Mouse (Mus musculus) forebrain, embryonic 11.5 days (tissue): ENCODE measurements around the gene Olfr1440. TPM values are rescaled to one million over a fixed set of nuclear protein-coding genes. Genes with fewer than 3 reads are reported as not detected.

Source experiments
- ATAC-seq: fragments of 200-750 bp; cut with Nextera tagmentation; replicated peaks from 2 replicates; pipeline ENCODE4 v1.8.0; 2017; ENCODE audit warnings: moderate TSS enrichment; ENCODE audit not compliant: low FRiP score
- DNase-seq: peaks from one replicate; pipeline ENCODE4 v3.0.0-alpha.2; 2017; ENCODE audit warnings: low spot score
- H3K27ac ChIP-seq: fragments of 300-500 bp; sonication (generic); 2 replicates; pipeline ENCODE4 v1.5.1; 2014; ENCODE audit warnings: low read depth, low read length
- H3K27me3 ChIP-seq: fragments of 300-500 bp; sonication (generic); 2 replicates; pipeline ENCODE4 v1.6.1; 2014; ENCODE audit warnings: mild to moderate bottlenecking, low read length, mixed read lengths; ENCODE audit not compliant: control insufficient read depth, insufficient read depth
- H3K36me3 ChIP-seq: fragments of 300-500 bp; sonication (generic); 2 replicates; pipeline ENCODE4 v1.6.1; 2014; ENCODE audit warnings: mild to moderate bottlenecking, low read length, moderate library complexity, mixed read lengths; ENCODE audit not compliant: control insufficient read depth, insufficient read depth
- H3K4me1 ChIP-seq: fragments of 300-500 bp; sonication (generic); replicated peaks from 2 replicates; pipeline ENCODE4 v1.6.1; 2014; ENCODE audit warnings: low read length, mixed read lengths; ENCODE audit not compliant: control insufficient read depth, insufficient read depth
- H3K4me2 ChIP-seq: fragments of 300-500 bp; sonication (generic); 2 replicates; pipeline ENCODE4 v1.6.1; 2014; ENCODE audit warnings: low read depth, mild to moderate bottlenecking, low read length, moderate library complexity, mixed read lengths; ENCODE audit not compliant: severe bottlenecking
- H3K4me3 ChIP-seq: fragments of 300-500 bp; sonication (generic); 2 replicates; pipeline ENCODE4 v1.5.1; 2014; ENCODE audit warnings: low read depth, low read length
- H3K9ac ChIP-seq: fragments of 300-500 bp; sonication (generic); 2 replicates; pipeline ENCODE4 v1.6.1; 2014; ENCODE audit warnings: low read length
- H3K9me3 ChIP-seq: fragments of 300-500 bp; sonication (generic); 2 replicates; pipeline ENCODE4 v1.6.1; 2016; ENCODE audit warnings: low read length, mixed read lengths; ENCODE audit not compliant: control insufficient read depth
- WGBS: fragments of 180-500 bp; shearing (Covaris S2); extraction: QIAGEN DNeasy Blood & Tissue Kit; methylation state at CpG from one replicate; pipeline ENCODE4 v1.1.7; 2014; 5-methylcytosine and 5-hydroxymethylcytosine counted together
- polyA plus RNA-seq: library from polyadenylated mRNA; unstranded; fragments of >200 nt; fragmentation: Nextera tagmentation; extraction: Ambion mirVana; gene quantifications from 2 replicates; pipeline ENCODE4 v1.2.1, GENCODE M21; 2014

The Olfr1440 gene
- polyA plus RNA-seq, 1 experiment from 2014 or later = not detected

- H3K4me2 ChIP-seq = no peak within 1 kb of the TSS
- 92% methylated on average over 6 of the region's 6 CpGs for WGBS
- H3K4me3 ChIP-seq = no peak within 1 kb of the TSS
- H3K27ac ChIP-seq = no peak within 1 kb of the TSS
- no peaks in the 10 kb centered on the region for H3K4me1 ChIP-seq
- ATAC-seq (no peak), DNase-seq (no peak)
- no peak within 1 kb of the TSS for H3K9ac ChIP-seq
- H3K27me3 ChIP-seq = no peaks in the 10 kb centered on the region
- H3K9me3 ChIP-seq = no peaks in the 10 kb centered on the region
- H3K36me3 ChIP-seq = no peaks in the 10 kb centered on the region
These were observed 40.5 kb downstream of the Olfr1440 start, which contains the start of gene Pfpl for GRCm38 (mm10) chr19:12427605-12428004. Gene Pfpl (plus strand): TSS chr19:12427905.

- Histone ChIP-seq H3K27ac (no peak overlapping the region), H3K36me3 (no peaks in the 10 kb centered on the region), H3K4me1 (no peaks in the 10 kb centered on the region), H3K27me3 (no peaks in the 10 kb centered on the region), H3K9me3 (no peaks in the 10 kb centered on the region), H3K9ac (no peak overlapping the region), H3K4me2 (no peak overlapping the region), H3K4me3 (no peak overlapping the region)
- DNase-seq (no peak), ATAC-seq (peak; percentile 76)
- 7% methylated on average over 2 of the region's 2 CpGs for WGBS
These were observed 46.0 kb downstream of the Olfr1440 start for GRCm38 (mm10) chr19:12433033-12433432.

- Histone ChIP-seq H3K9ac (no peak overlapping the region), H3K27me3 (no peaks in the 10 kb centered on the region), H3K4me1 (no peaks in the 10 kb centered on the region), H3K27ac (no peak overlapping the region), H3K4me2 (no peak overlapping the region), H3K9me3 (no peaks in the 10 kb centered on the region), H3K36me3 (no peaks in the 10 kb centered on the region), H3K4me3 (no peak overlapping the region)
- WGBS = 84% methylated on average over 4 of the region's 4 CpGs
- no peak for DNase-seq
- no peak for ATAC-seq
These were observed 47.9 kb downstream of the Olfr1440 start for GRCm38 (mm10) chr19:12435011-12435416.

- ATAC-seq = no peak
- Histone ChIP-seq H3K36me3 (no peaks in the 10 kb centered on the region), H3K4me1 (no peaks in the 10 kb centered on the region), H3K9me3 (no peaks in the 10 kb centered on the region), H3K4me3 (no peak overlapping the region), H3K9ac (no peak overlapping the region), H3K27me3 (no peaks in the 10 kb centered on the region), H3K4me2 (no peak overlapping the region), H3K27ac (no peak overlapping the region)
- no peak for DNase-seq
- 81% methylated on average over 4 of the region's 4 CpGs for WGBS
These were observed 48.9 kb downstream of the Olfr1440 start for GRCm38 (mm10) chr19:12435750-12436524.

GRCm38 (mm10) chr19:12439581-12439980 lies 52.5 kb downstream of the Olfr1440 start:
- no peaks in the 10 kb centered on the region for H3K27me3 ChIP-seq
- ATAC-seq = no peak
- H3K9me3 ChIP-seq = no peaks in the 10 kb centered on the region
- WGBS = 66% methylated on average over 1 of the region's 1 CpGs
- H3K4me1 ChIP-seq = no peaks in the 10 kb centered on the region
- H3K36me3 ChIP-seq = no peaks in the 10 kb centered on the region
- no peak overlapping the region for H3K9ac ChIP-seq
- no peak overlapping the region for H3K4me3 ChIP-seq
- DNase-seq = no peak
- H3K4me2 ChIP-seq = no peak overlapping the region
- no peak overlapping the region for H3K27ac ChIP-seq

- H3K27ac ChIP-seq = no peak overlapping the region
- H3K4me1 ChIP-seq = no peaks in the 10 kb centered on the region
- DNase-seq (no peak), ATAC-seq (no peak)
- 79% methylated on average over 5 of the region's 5 CpGs for WGBS
- H3K27me3 ChIP-seq = no peaks in the 10 kb centered on the region
- H3K36me3 ChIP-seq = no peaks in the 10 kb centered on the region
- no peak overlapping the region for H3K4me2 ChIP-seq
- H3K9me3 ChIP-seq = no peaks in the 10 kb centered on the region
- no peak overlapping the region for H3K4me3 ChIP-seq
- no peak overlapping the region for H3K9ac ChIP-seq
These were observed 53.1 kb downstream of the Olfr1440 start for GRCm38 (mm10) chr19:12440103-12440725.

GRCm38 (mm10) chr19:12442560-12442959 lies 55.5 kb downstream of the Olfr1440 start:
- no peaks in the 10 kb centered on the region for H3K4me1 ChIP-seq
- H3K4me3 ChIP-seq = no peak overlapping the region
- H3K9me3 ChIP-seq = no peaks in the 10 kb centered on the region
- no peak overlapping the region for H3K27ac ChIP-seq
- H3K27me3 ChIP-seq = no peaks in the 10 kb centered on the region
- 83% methylated on average over 4 of the region's 4 CpGs for WGBS
- ATAC-seq = no peak
- H3K36me3 ChIP-seq = no peaks in the 10 kb centered on the region
- no peak overlapping the region for H3K9ac ChIP-seq
- no peak for DNase-seq
- H3K4me2 ChIP-seq = no peak overlapping the region

GRCm38 (mm10) chr19:12445014-12445413 lies 57.9 kb downstream of the Olfr1440 start:
- no peak overlapping the region for H3K4me2 ChIP-seq
- H3K27ac ChIP-seq = no peak overlapping the region
- H3K36me3 ChIP-seq = no peaks in the 10 kb centered on the region
- 90% methylated on average over 3 of the region's 3 CpGs for WGBS
- ATAC-seq = no peak
- no peaks in the 10 kb centered on the region for H3K27me3 ChIP-seq
- no peaks in the 10 kb centered on the region for H3K4me1 ChIP-seq
- no peaks in the 10 kb centered on the region for H3K9me3 ChIP-seq
- no peak for DNase-seq
- no peak overlapping the region for H3K9ac ChIP-seq
- H3K4me3 ChIP-seq = no peak overlapping the region
